Mouse (Mus musculus) heart, embryonic 11.5 days (tissue): ENCODE results near the gene Lnx2. TPM values are rescaled to one million over a fixed set of nuclear protein-coding genes. Genes with fewer than 3 reads are reported as not detected.

Experiments
- ATAC-seq: fragments of 200-750 bp; cut with Nextera tagmentation; replicated peaks from 2 replicates; pipeline ENCODE4 v1.8.0; 2017; ENCODE audit warnings: moderate library complexity; ENCODE audit not compliant: insufficient number of reproducible peaks, low FRiP score, low TSS enrichment
- H3K27ac ChIP-seq: fragments of 300-500 bp; sonication (generic); 2 replicates; pipeline ENCODE4 v1.5.1; 2014; ENCODE audit warnings: mild to moderate bottlenecking, low read depth, low read length
- H3K27me3 ChIP-seq: fragments of 300-500 bp; sonication (generic); 2 replicates; pipeline ENCODE4 v1.6.1; 2014; ENCODE audit warnings: mild to moderate bottlenecking, low read length, mixed read lengths; ENCODE audit not compliant: control insufficient read depth, insufficient read depth
- H3K36me3 ChIP-seq: fragments of 300-500 bp; sonication (generic); 2 replicates; pipeline ENCODE4 v1.6.1; 2014; ENCODE audit warnings: mild to moderate bottlenecking, low read length, moderate library complexity, mixed read lengths; ENCODE audit not compliant: control insufficient read depth, insufficient read depth
- H3K4me1 ChIP-seq: fragments of 300-500 bp; sonication (generic); 2 replicates; pipeline ENCODE4 v1.6.1; 2014; ENCODE audit warnings: low read length; ENCODE audit not compliant: control insufficient read depth, insufficient read depth
- H3K4me2 ChIP-seq: fragments of 300-500 bp; sonication (generic); 2 replicates; pipeline ENCODE4 v1.6.1; 2014; ENCODE audit warnings: mild to moderate bottlenecking, moderate library complexity
- H3K4me3 ChIP-seq: fragments of 300-500 bp; sonication (generic); 2 replicates; pipeline ENCODE4 v1.5.1; 2014; ENCODE audit warnings: low read depth, low read length
- H3K9ac ChIP-seq: fragments of 300-500 bp; sonication (generic); 2 replicates; pipeline ENCODE4 v1.6.1; 2014; ENCODE audit warnings: mild to moderate bottlenecking, low read depth, low read length, moderate library complexity
- H3K9me3 ChIP-seq: fragments of 300-500 bp; sonication (generic); replicated peaks from 2 replicates; pipeline ENCODE4 v1.6.1; 2016; ENCODE audit warnings: low read length; ENCODE audit not compliant: control insufficient read depth
- WGBS: fragments of 180-500 bp; shearing (Covaris S2); extraction: QIAGEN DNeasy Blood & Tissue Kit; methylation state at CpG from one replicate; pipeline ENCODE4 v1.1.7; 2014; ENCODE audit not compliant: insufficient replicate concordance; 5-methylcytosine and 5-hydroxymethylcytosine counted together
- polyA plus RNA-seq: library from polyadenylated mRNA; unstranded; fragments of >200 nt; fragmentation: Nextera tagmentation; extraction: Ambion mirVana; gene quantifications from 2 replicates; pipeline ENCODE4 v1.2.1, GENCODE M21; 2014

Lnx2 gene
- polyA plus RNA-seq, 1 experiment from 2014 or later = 9.4 TPM

DNA sequence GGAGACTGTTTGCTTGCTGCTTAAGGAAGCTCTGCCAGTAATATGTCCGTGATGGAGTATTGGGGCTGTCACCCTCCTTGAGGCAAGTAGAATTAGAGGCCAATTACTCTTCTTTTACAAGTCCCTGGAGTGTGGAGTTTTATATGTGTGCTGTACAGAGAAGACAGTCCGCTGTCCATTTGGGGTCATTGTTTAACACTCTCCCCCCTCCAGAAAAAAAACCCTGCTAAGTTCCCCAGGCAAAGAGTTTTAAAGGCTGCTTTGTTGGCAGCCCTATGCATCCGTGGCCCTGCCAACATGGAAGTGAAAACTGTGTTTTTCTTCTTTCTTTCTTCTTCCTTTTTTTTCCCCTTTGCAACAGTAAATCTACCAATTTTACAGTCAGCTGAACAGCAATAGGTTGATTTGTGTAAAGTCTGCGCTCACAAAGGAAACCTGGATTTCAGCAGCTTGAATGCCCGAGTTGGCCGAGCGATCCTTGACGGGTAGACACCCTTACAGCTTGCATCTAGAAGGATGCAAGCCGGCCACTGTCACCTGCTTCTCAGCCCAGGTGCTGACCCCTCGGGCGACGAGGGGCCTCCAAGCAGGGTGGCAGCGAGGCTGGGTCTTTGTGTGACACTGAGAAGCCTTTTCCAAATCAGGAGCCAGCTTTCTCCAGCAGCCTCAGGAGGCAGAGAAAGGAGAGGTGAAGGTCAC, 107.5 kb downstream of the Lnx2 start:
- 72% methylated on average over 13 of the region's 13 CpGs for WGBS
- ATAC-seq = no peak

More for the DNA sequence above, 107.5 kb downstream of the Lnx2 start:
- H3K4me2 ChIP-seq = no peak overlapping the region
- no peaks in the 10 kb centered on the region for H3K9me3 ChIP-seq
- no peak overlapping the region for H3K27ac ChIP-seq
- no peaks in the 10 kb centered on the region; the same call in 1 of the 2 replicates for H3K27me3 ChIP-seq
- no peak overlapping the region for H3K9ac ChIP-seq
- no peaks in the 10 kb centered on the region for H3K36me3 ChIP-seq
- no peak overlapping the region for H3K4me3 ChIP-seq
- H3K4me1 ChIP-seq = no peaks in the 10 kb centered on the region

Other genes starting within 250 kb of the Lnx2 start
- gene Rpl21, start 243.7 kb downstream of the Lnx2 start, polyA plus RNA-seq = 444 and 490 TPM in 2 replicates
- 10.9 and 11.3 TPM in 2 replicates for gene Rasl11a, start 231.5 kb downstream of the Lnx2 start, polyA plus RNA-seq
- 89.2 and 98.6 TPM in 2 replicates for gene Gtf3a, start 127.9 kb downstream of the Lnx2 start, polyA plus RNA-seq
- 20.7 and 23.0 TPM in 2 replicates for gene Mtif3, start 112.8 kb downstream of the Lnx2 start, polyA plus RNA-seq
- 103 TPM in 2 replicates for gene Polr1d, start 464 bp upstream of the Lnx2 start, polyA plus RNA-seq
- not detected in 2 replicates for gene Gsx1, start 112.1 kb upstream of the Lnx2 start, polyA plus RNA-seq
- gene Pdx1, start 193.4 kb upstream of the Lnx2 start, polyA plus RNA-seq = not detected in 2 replicates
- gene Cdx2, start 230.7 kb upstream of the Lnx2 start, polyA plus RNA-seq = not detected in 2 replicates
- not detected in 2 replicates for gene Urad, start 245.9 kb upstream of the Lnx2 start, polyA plus RNA-seq